Mouse (Mus musculus) lung, embryonic 16.5 days (tissue): Measurements from ENCODE around the gene Stpg2. TPM values are rescaled to one million over a fixed set of nuclear protein-coding genes. Genes with fewer than 3 reads are reported as not detected.

ENCODE experiments used
- polyA plus RNA-seq: library from polyadenylated mRNA; unstranded; fragments of >200 nt; fragmentation: Nextera tagmentation; extraction: Ambion mirVana; gene quantifications from 2 replicates; pipeline ENCODE4 v1.2.1, GENCODE M21; 2015

The Stpg2 gene
- polyA plus RNA-seq, 1 experiment from 2014 or later = not detected

Other genes starting within 250 kb of the Stpg2 start
- 57.9 and 60.7 TPM in 2 replicates for gene Rap1gds1, start 130.5 kb upstream of the Stpg2 start, polyA plus RNA-seq